Comparison of ENCODE assay signal across 8 mouse cellular contexts in genomic region chr1:184999071-184999750, GRCm38 (mm10). TPM values are rescaled to one million over a fixed set of nuclear protein-coding genes. Genes with fewer than 3 reads are reported as not detected.
DNase-seq lines count a peak whose midpoint lies in the region; ATAC-seq lines count a peak whose summit lies in the region.

TSS of gene Mark1 (minus strand) at chr1:184999570.

- no peak for DNase-seq in kidney, adult 8-10 months
- peak; percentile 44 for DNase-seq in adrenal gland, postnatal 14 days
- DNase-seq in embryonic facial prominence, embryonic 10.5 days (ENCODE audit: low spot score), result peak; percentile 69
- peak; percentile 9 to 25 for DNase-seq in heart, postnatal 36 days
- peak; percentile 43 for DNase-seq in left cerebral cortex, postnatal 4 days

- peak; percentile 78 for ATAC-seq in kidney, embryonic 15.5 days (replicated peaks; ENCODE audit: low FRiP score)
- ATAC-seq in neural tube, embryonic 12.5 days (ENCODE audit: low FRiP score, low read depth), result peak; percentile 65
- no peak for ATAC-seq in inflammation-experienced regulatory T-cells, adult 6 months

- peak within 1 kb of the TSS; percentile 22 for H3K27ac ChIP-seq in kidney, embryonic 15.5 days
- H3K27ac ChIP-seq in embryonic facial prominence, embryonic 10.5 days (replicated peaks), result peak within 1 kb of the TSS; percentile 93
- H3K27ac ChIP-seq in neural tube, embryonic 12.5 days, result peak within 1 kb of the TSS; percentile 72

- H3K9ac ChIP-seq in kidney, embryonic 15.5 days, result peak within 1 kb of the TSS; percentile 84
- H3K9ac ChIP-seq in neural tube, embryonic 12.5 days, result peak within 1 kb of the TSS; percentile 92

- no peaks in the 10 kb centered on the region for H3K36me3 ChIP-seq in kidney, embryonic 15.5 days
- no peaks in the 10 kb centered on the region for H3K36me3 ChIP-seq in embryonic facial prominence, embryonic 10.5 days (replicated peaks)
- H3K36me3 ChIP-seq in neural tube, embryonic 12.5 days, result no peaks in the 10 kb centered on the region

- H3K4me2 ChIP-seq in kidney, embryonic 15.5 days, result peak within 1 kb of the TSS; percentile 72
- H3K4me2 ChIP-seq in neural tube, embryonic 12.5 days (replicated peaks), result peak within 1 kb of the TSS; percentile 77

- intact Hi-C loops in heart, postnatal 36 days (cut with DNase I), result no loop called here
- intact Hi-C loops in left cerebral cortex, postnatal 4 days (cut with DNase I), result no loop called here

- H3K27me3 ChIP-seq in kidney, embryonic 15.5 days, result peaks cover 13% of the 10 kb centered on the region
- H3K27me3 ChIP-seq in embryonic facial prominence, embryonic 10.5 days (replicated peaks; ENCODE audit: low read depth, poor library complexity, severe bottlenecking), result peaks cover 6% of the 10 kb centered on the region
- H3K27me3 ChIP-seq in neural tube, embryonic 12.5 days (replicated peaks), result no peaks in the 10 kb centered on the region

- under 1% methylated on average over 69 of the region's 88 CpGs for WGBS in kidney, embryonic 15.5 days
- WGBS in embryonic facial prominence, embryonic 10.5 days, result 4% methylated on average over 75 of the region's 88 CpGs
- WGBS in neural tube, embryonic 12.5 days, result under 1% methylated on average over 39 of the region's 88 CpGs

- peaks cover 24% of the 10 kb centered on the region for H3K4me1 ChIP-seq in kidney, embryonic 15.5 days
- peaks cover 37% of the 10 kb centered on the region for H3K4me1 ChIP-seq in embryonic facial prominence, embryonic 10.5 days
- H3K4me1 ChIP-seq in neural tube, embryonic 12.5 days, result peaks cover 14% of the 10 kb centered on the region

- no peaks in the 10 kb centered on the region for H3K9me3 ChIP-seq in kidney, embryonic 15.5 days (replicated peaks)
- no peaks in the 10 kb centered on the region for H3K9me3 ChIP-seq in embryonic facial prominence, embryonic 10.5 days
- no peaks in the 10 kb centered on the region for H3K9me3 ChIP-seq in neural tube, embryonic 12.5 days

- peak within 1 kb of the TSS; percentile 65 for H3K4me3 ChIP-seq in kidney, embryonic 15.5 days (replicated peaks)
- peak within 1 kb of the TSS; percentile 94 for H3K4me3 ChIP-seq in embryonic facial prominence, embryonic 10.5 days
- H3K4me3 ChIP-seq in neural tube, embryonic 12.5 days, result peak within 1 kb of the TSS; percentile 85

RNA-seq across cellular contexts. Expression of gene Mark1, which starts in this region (rescaled TPM):
- polyA plus RNA-seq in kidney, embryonic 15.5 days (2015; fragmentation: Nextera tagmentation; extraction: Ambion mirVana), result 1.7 and 2.0 TPM in 2 replicates
- total RNA-seq in adrenal gland, postnatal 14 days (2021), result 8.2 and 8.9 TPM in 2 replicates
- polyA plus RNA-seq in embryonic facial prominence, embryonic 10.5 days (2016; fragmentation: Nextera tagmentation; extraction: Ambion mirVana), result 3.0 and 3.1 TPM in 2 replicates
- total RNA-seq in heart, postnatal 36 days (2021), result 1 to 10 TPM; 7.2 to 8.4 TPM
- total RNA-seq in left cerebral cortex, postnatal 4 days (2021), result 100 to 1,000 TPM; 110 to 118 TPM
- polyA plus RNA-seq in neural tube, embryonic 12.5 days (2016; fragmentation: Nextera tagmentation; extraction: Ambion mirVana), result 11.3 and 13.3 TPM in 2 replicates
- polyA plus RNA-seq in inflammation-experienced regulatory T-cells, adult 6 months (2017; shearing (Covaris generic)), result not detected

Comparison
In these comparisons a context has a peak if more than half of its experiments do, and no peak if none do; other contexts are left out.
1. RNA of gene Mark1 (total RNA-seq): 110 to 118 TPM in left cerebral cortex, postnatal 4 days; 7.2 to 8.4 TPM in heart, postnatal 36 days and 8.2 to 8.9 TPM in adrenal gland, postnatal 14 days; every median in the first group is over 10 times any median in the second.
2. H3K27ac ChIP-seq: peak in every context shown above with its lines; median percentile 93 in embryonic facial prominence, embryonic 10.5 days; 72 in neural tube, embryonic 12.5 days; 22 in kidney, embryonic 15.5 days.
3. DNase-seq: peak in adrenal gland, postnatal 14 days (single experiment), embryonic facial prominence, embryonic 10.5 days (single experiment), heart, postnatal 36 days (2 of 2) and left cerebral cortex, postnatal 4 days (single experiment); none in kidney, adult 8-10 months (0 of 2).
4. Peak in every context shown above with its lines, with median percentiles within 50 percentile points of each other: H3K4me3 ChIP-seq.